ENCODE assay signal across 26 mouse cellular contexts in the genomic region with DNA sequence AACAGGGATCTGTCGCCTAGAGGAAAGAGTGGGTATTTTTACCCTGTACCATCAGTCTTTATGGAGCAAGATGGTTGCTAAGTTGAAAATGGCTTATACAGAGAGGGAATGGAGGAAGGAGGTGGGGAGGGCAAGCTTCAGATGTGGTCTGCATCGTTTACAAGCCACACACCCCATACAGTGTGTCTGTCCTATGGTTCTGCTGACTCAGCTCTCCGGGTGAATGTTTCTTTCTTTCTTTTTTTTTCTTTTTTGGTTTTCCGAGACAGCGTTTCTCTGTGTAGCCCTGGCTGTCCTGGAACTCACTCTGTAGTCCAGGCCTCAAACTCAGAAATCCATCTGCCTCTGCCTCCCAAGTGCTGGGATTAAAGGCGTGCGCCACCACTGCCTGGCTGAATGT. TPM values are rescaled to one million over a fixed set of nuclear protein-coding genes. Genes with fewer than 3 reads are reported as not detected.
A peak's percentile ranks its signal among the peaks of the same experiment; 100 is the strongest.
DNase-seq lines count a peak whose midpoint lies in the region; ATAC-seq and TF ChIP-seq lines count a peak whose summit lies in the region.
"Had no signal": no experiment of that assay in that cellular context is flagged by ENCODE, and none has a peak within 500 bp of the region (broad histone marks: within the 10 kb centered on the region; RNA-seq: fewer than 3 reads in every experiment).

No protein-coding gene starts in this region.

- TF ChIP-seq RAD21 in CH12.LX (IDR thresholded peaks at IDR 0.05; ENCODE audit: low read depth, low read length) = no peak

- no peak for TF ChIP-seq EP300 in CH12.LX (IDR thresholded peaks at IDR 0.05; ENCODE audit: low read length)

- peak overlapping the region; percentile 25; the same call in 1 of the 2 replicates for H3K9ac ChIP-seq in limb, embryonic 13.5 days
- no peak overlapping the region for H3K9ac ChIP-seq in CH12.LX (ENCODE audit: insufficient read depth, low read depth)
- H3K9ac ChIP-seq: embryonic facial prominence, embryonic 15.5 days; forebrain, postnatal 0 days; heart, embryonic 12.5 days; heart, embryonic 15.5 days; hindbrain, embryonic 14.5 days had no signal

- H3K79me2 ChIP-seq in CH12.LX (replicated peaks; ENCODE audit: control insufficient read depth, extremely low read depth, insufficient read depth, poor library complexity, severe bottlenecking) = no peaks in the 10 kb centered on the region

- DNase-seq in limb, embryonic 10.5 days (ENCODE audit: low spot score) = no peak
- DNase-seq in CD4-positive helper T cell, adult 2 months (ENCODE audit: low read depth, low spot score) = peak; percentile 49
- no peak for DNase-seq in CH12.LX (ENCODE audit: extremely low read depth)
- no peak for DNase-seq in gastrocnemius, adult 8-10 months (ENCODE audit: low spot score in 2 of 2)
- no peak for DNase-seq in heart, postnatal 25 days (ENCODE audit: low spot score)
- DNase-seq: adrenal gland, adult 8-10 months; adrenal gland, postnatal 25 days; cerebellum, adult 11-12 months; cerebellum, adult 8-10 months; cerebellum, postnatal 10 days; cerebellum, postnatal 36 days; embryo, embryonic 11 days; forebrain, postnatal 0 days; gastrocnemius, adult 2 months; gastrocnemius, postnatal 25 days; heart, adult 18-20 months; heart, postnatal 10 days; heart, postnatal 4 days had no signal

- peaks cover 84% of the 10 kb centered on the region for H3K36me3 ChIP-seq in limb, embryonic 13.5 days
- peaks cover 77% of the 10 kb centered on the region for H3K36me3 ChIP-seq in limb, embryonic 10.5 days
- H3K36me3 ChIP-seq in CH12.LX (replicated peaks in 1 of 2; ENCODE audit: control insufficient read depth in 1 of 2, insufficient read depth in 1 of 2, low read length in 1 of 2) = peaks cover 0 to 5% of the 10 kb centered on the region in 2 experiments

- no peak overlapping the region for H3K4me2 ChIP-seq in limb, embryonic 13.5 days (replicated peaks)
- H3K4me2 ChIP-seq in CH12.LX (ENCODE audit: insufficient read depth, low read depth, poor library complexity, severe bottlenecking) = no peak overlapping the region
- H3K4me2 ChIP-seq: embryonic facial prominence, embryonic 15.5 days; heart, embryonic 12.5 days; heart, embryonic 15.5 days; hindbrain, embryonic 14.5 days had no signal

- TF ChIP-seq CTCF in CH12.LX (conservative IDR thresholded peaks at IDR 0.05 in 1 of 2, IDR thresholded peaks at IDR 0.05 in 1 of 2; ENCODE audit: low read depth in 2 of 2, low read length in 2 of 2) = no peak

- H3K9me3 ChIP-seq in limb, embryonic 13.5 days = no peaks in the 10 kb centered on the region
- no peaks in the 10 kb centered on the region for H3K9me3 ChIP-seq in limb, embryonic 10.5 days (replicated peaks)
- no peaks in the 10 kb centered on the region for H3K9me3 ChIP-seq in CH12.LX (replicated peaks; ENCODE audit: low read length)
- H3K9me3 ChIP-seq: embryonic facial prominence, embryonic 15.5 days; heart, embryonic 12.5 days; heart, embryonic 15.5 days had no signal

- dilution Hi-C loops in CH12.LX (cut with MboI; ENCODE audit: extremely low pct_ligation_motif_present, extremely low pct_unique_long_range_greater_than_20kb, low sequenced_read_pairs) = no loop called here

- H3K4me1 ChIP-seq in limb, embryonic 13.5 days = peaks cover 16% of the 10 kb centered on the region
- H3K4me1 ChIP-seq in limb, embryonic 10.5 days = peaks cover 34% of the 10 kb centered on the region
- peaks cover 3 to 16% of the 10 kb centered on the region in 2 experiments; a peak in 2 of 4 replicates for H3K4me1 ChIP-seq in CH12.LX (ENCODE audit: control insufficient read depth in 1 of 2, insufficient read depth in 2 of 2)

- in situ Hi-C loops in CH12.LX (cut with MboI; ENCODE audit: low pct_ligation_motif_present, low pct_unique_long_range_greater_than_20kb, low sequenced_read_pairs) = no loop called here

- intact Hi-C loops in heart, postnatal 25 days (cut with DNase I) = no loop called here

- H3K4me3 ChIP-seq in limb, embryonic 13.5 days = no peak overlapping the region
- no peak overlapping the region for H3K4me3 ChIP-seq in limb, embryonic 10.5 days
- H3K4me3 ChIP-seq in CH12.LX (replicated peaks in 1 of 3; ENCODE audit: low read depth in 2 of 3, low read length in 2 of 3, poor library complexity in 1 of 3) = no peak overlapping the region
- H3K4me3 ChIP-seq: embryonic facial prominence, embryonic 15.5 days; gastrocnemius, adult 2 months; heart, embryonic 12.5 days; heart, embryonic 15.5 days had no signal

- no peaks in the 10 kb centered on the region for H3K27me3 ChIP-seq in limb, embryonic 13.5 days
- H3K27me3 ChIP-seq in limb, embryonic 10.5 days (ENCODE audit: low read depth, poor library complexity, severe bottlenecking) = no peaks in the 10 kb centered on the region
- peaks cover 7% of the 10 kb centered on the region for H3K27me3 ChIP-seq in CH12.LX (replicated peaks)
- H3K27me3 ChIP-seq: embryonic facial prominence, embryonic 15.5 days; heart, embryonic 12.5 days; heart, embryonic 15.5 days had no signal

- no peak for TF ChIP-seq POLR2A in CH12.LX (IDR thresholded peaks at IDR 0.05; ENCODE audit: low read depth, low read length)

- ATAC-seq in limb, embryonic 13.5 days (ENCODE audit: low FRiP score, low read depth) = no peak
- ATAC-seq: activated CD4-positive, CD25-positive, alpha-beta regulatory T cell, adult 4 months; forebrain, embryonic 14.5 days; forebrain, postnatal 0 days; hindbrain, postnatal 0 days had no signal

- H3K27ac ChIP-seq in limb, embryonic 13.5 days = no peak overlapping the region
- no peak overlapping the region for H3K27ac ChIP-seq in limb, embryonic 10.5 days
- H3K27ac ChIP-seq in CH12.LX (ENCODE audit: insufficient read depth, low read depth) = no peak overlapping the region
- H3K27ac ChIP-seq: embryonic facial prominence, embryonic 15.5 days; gastrocnemius, adult 2 months; heart, embryonic 15.5 days; hindbrain, embryonic 14.5 days; hindbrain, postnatal 0 days had no signal

- 85% methylated on average over 7 of the region's 7 CpGs for WGBS in limb, embryonic 13.5 days
- WGBS in limb, embryonic 10.5 days = 93% methylated on average over 7 of the region's 7 CpGs

TF ChIP-seq in CH12.LX, 34 proteins besides CTCF, POLR2A, EP300 and RAD21:
- TF ChIP-seq MAFK (IDR thresholded peaks at IDR 0.05; ENCODE audit: insufficient replicate concordance, low read length) = peak; percentile 68; the same call in 1 of the 2 replicates
- no peak for TF ChIP-seq ELF1 (IDR thresholded peaks at IDR 0.05; ENCODE audit: low read depth, low read length)

RNA-seq across cellular contexts. Expression of a gene that starts 40.1 kb away (rescaled TPM):
- 159 and 175 TPM in 2 replicates for polyA plus RNA-seq in limb, embryonic 13.5 days (2015; fragmentation: Nextera tagmentation; extraction: Ambion mirVana)
- polyA plus RNA-seq in limb, embryonic 10.5 days (2016; fragmentation: Nextera tagmentation; extraction: Ambion mirVana) = 194 and 232 TPM in 2 replicates
- total RNA-seq in CH12.LX (2012; rRNA removed) = 2,275 and 2,528 TPM in 2 replicates
- total RNA-seq in CH12.LX (2014; rRNA removed) = 1,298 and 1,607 TPM in 2 replicates
- polyA plus RNA-seq in CH12.LX (2012; ENCODE audit: insufficient read length, low read depth) = 87.8 and 91.3 TPM in 2 replicates
- 100 to 1,000 TPM in 2 of 4 experiments, 10 to 100 TPM in 2; 77.4 to 121 (median 96.8) TPM for total RNA-seq in gastrocnemius, adult 8-10 months (2022)
- 10 to 100 TPM; 54.8 to 58.8 TPM for total RNA-seq in heart, postnatal 25 days (2021)

RNA-seq across cellular contexts. Expression of a gene that starts 40.2 kb away (rescaled TPM):
- polyA plus RNA-seq in limb, embryonic 13.5 days (2015; fragmentation: Nextera tagmentation; extraction: Ambion mirVana) = 13.9 and 14.1 TPM in 2 replicates
- 5.3 and 7.5 TPM in 2 replicates for polyA plus RNA-seq in limb, embryonic 10.5 days (2016; fragmentation: Nextera tagmentation; extraction: Ambion mirVana)
- total RNA-seq in CH12.LX (2012; rRNA removed) = 9.5 and 10.2 TPM in 2 replicates
- 4.6 and 5.0 TPM in 2 replicates for total RNA-seq in CH12.LX (2014; rRNA removed)
- 4.7 and 5.4 TPM in 2 replicates for polyA plus RNA-seq in CH12.LX (2012; ENCODE audit: insufficient read length, low read depth)
- total RNA-seq in gastrocnemius, adult 8-10 months (2022) = 10 to 100 TPM; 10.1 to 14.6 (median 11.8) TPM
- total RNA-seq in heart, postnatal 25 days (2021) = 10 to 100 TPM; 12.4 to 16.4 TPM

RNA-seq across cellular contexts. Expression of a gene that starts 45.3 kb away (rescaled TPM):
- 48.5 and 55.8 TPM in 2 replicates for polyA plus RNA-seq in limb, embryonic 13.5 days (2015; fragmentation: Nextera tagmentation; extraction: Ambion mirVana)
- 40.9 and 47.9 TPM in 2 replicates for polyA plus RNA-seq in limb, embryonic 10.5 days (2016; fragmentation: Nextera tagmentation; extraction: Ambion mirVana)
- total RNA-seq in CH12.LX (2012; rRNA removed) (0.55 and 0.80 TPM in 2 replicates), CH12.LX (2014; rRNA removed) (0.19 and 0.26 TPM in 2 replicates)
- polyA plus RNA-seq in CH12.LX (2012; ENCODE audit: insufficient read length, low read depth) = 0.49 and 0.50 TPM in 2 replicates
- 1 to 10 TPM; 3.8 to 6.3 (median 5.4) TPM for total RNA-seq in gastrocnemius, adult 8-10 months (2022)
- 10 to 100 TPM; 23.8 to 31.9 TPM for total RNA-seq in heart, postnatal 25 days (2021)

Comparison
In these comparisons a context has a peak if more than half of its experiments do, and no peak if none do; other contexts are left out.
1. RNA of a gene that starts 40.1 kb away (total RNA-seq): 1,298 to 2,528 TPM in CH12.LX; 77.4 to 121 TPM in gastrocnemius, adult 8-10 months and 54.8 to 58.8 TPM in heart, postnatal 25 days; every median in the first group is over 10 times any median in the second.